Mouse (Mus musculus) heart, embryonic 15.5 days (tissue): Measurements from ENCODE around the gene Tnfrsf9. TPM values are rescaled to one million over a fixed set of nuclear protein-coding genes. Genes with fewer than 3 reads are reported as not detected.
"Not testable (repeated sequence)": the region's sequence is repeated elsewhere in the genome, so short reads cannot be mapped to it uniquely, and the experiment has no call there.

ENCODE experiments used
- ATAC-seq: fragments of 200-750 bp; cut with Nextera tagmentation; replicated peaks from 2 replicates; pipeline ENCODE4 v1.8.0; 2017; ENCODE audit warnings: low read depth, moderate TSS enrichment; ENCODE audit not compliant: insufficient number of reproducible peaks, insufficient read depth, low FRiP score
- H3K27ac ChIP-seq: fragments of 300-500 bp; sonication (generic); 2 replicates; pipeline ENCODE4 v1.5.1; 2015; ENCODE audit warnings: mild to moderate bottlenecking, inconsistent platforms
- H3K27me3 ChIP-seq: fragments of 300-500 bp; sonication (generic); 2 replicates; pipeline ENCODE4 v1.6.1; 2015; ENCODE audit warnings: inconsistent platforms
- H3K36me3 ChIP-seq: fragments of 300-500 bp; sonication (generic); 2 replicates; pipeline ENCODE4 v1.6.1; 2015; ENCODE audit warnings: mild to moderate bottlenecking, inconsistent platforms
- H3K4me1 ChIP-seq: fragments of 300-500 bp; sonication (generic); replicated peaks from 2 replicates; pipeline ENCODE4 v1.6.1; 2015; ENCODE audit warnings: inconsistent platforms
- H3K4me2 ChIP-seq: fragments of 300-500 bp; sonication (generic); 2 replicates; pipeline ENCODE4 v1.6.1; 2015; ENCODE audit warnings: inconsistent platforms, mild to moderate bottlenecking, moderate library complexity
- H3K4me3 ChIP-seq: fragments of 300-500 bp; sonication (generic); 2 replicates; pipeline ENCODE4 v1.5.1; 2015; ENCODE audit warnings: mild to moderate bottlenecking, inconsistent platforms
- H3K9ac ChIP-seq: fragments of 300-500 bp; sonication (generic); 2 replicates; pipeline ENCODE4 v1.6.1; 2015; ENCODE audit warnings: mild to moderate bottlenecking, inconsistent platforms
- H3K9me3 ChIP-seq: fragments of 300-500 bp; sonication (generic); replicated peaks from 2 replicates; pipeline ENCODE4 v1.6.1; 2016; ENCODE audit warnings: inconsistent platforms
- WGBS: fragments of 180-500 bp; shearing (Covaris S2); methylation state at CpG from one replicate; pipeline ENCODE4 v1.1.7; 2015; ENCODE audit warnings: mixed read lengths; 5-methylcytosine and 5-hydroxymethylcytosine counted together
- polyA plus RNA-seq: library from polyadenylated mRNA; unstranded; fragments of >200 nt; fragmentation: Nextera tagmentation; extraction: Ambion mirVana; gene quantifications from 2 replicates; pipeline ENCODE4 v1.2.1, GENCODE M21; 2015

Tnfrsf9 gene
- polyA plus RNA-seq, 1 experiment from 2014 or later = 2.0 TPM

- H3K36me3 ChIP-seq, H3K4me3 ChIP-seq, ATAC-seq, H3K9ac ChIP-seq, H3K4me2 ChIP-seq, H3K27me3 ChIP-seq, H3K9me3 ChIP-seq, H3K27ac ChIP-seq: not testable (repeated sequence)
- WGBS = 71% methylated on average over 4 of the region's 4 CpGs
- peaks cover 27% of the 10 kb centered on the region for H3K4me1 ChIP-seq
Observed at GRCm38 (mm10) chr4:150874416-150874815, 39.9 kb upstream of the Tnfrsf9 start.

DNA sequence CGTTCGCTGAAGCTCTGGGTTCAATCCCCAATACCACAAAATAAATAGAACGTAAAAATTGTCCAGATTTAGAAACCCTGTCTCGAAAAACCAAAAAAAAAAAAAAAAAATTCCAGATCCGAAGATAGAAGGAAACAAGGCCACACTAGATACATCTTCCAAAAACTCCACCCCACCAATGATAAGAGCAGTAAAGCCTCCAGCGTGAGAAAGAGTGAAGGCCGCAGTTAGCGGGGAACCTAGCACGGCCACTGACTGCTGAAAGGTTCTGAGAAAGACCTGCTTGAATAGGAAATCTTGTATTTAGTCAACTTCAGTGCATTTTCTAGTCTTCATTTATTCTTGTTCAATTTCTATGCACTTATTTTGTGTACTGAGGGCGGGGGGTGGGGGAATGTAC lies 39.0 kb upstream of the Tnfrsf9 start:
- no peak overlapping the region for H3K9ac ChIP-seq
- no peaks in the 10 kb centered on the region for H3K27me3 ChIP-seq
- ATAC-seq = no peak
- H3K9me3 ChIP-seq = peaks cover 8% of the 10 kb centered on the region; the same call in 1 of the 2 replicates
- no peak overlapping the region for H3K27ac ChIP-seq
- no peaks in the 10 kb centered on the region for H3K36me3 ChIP-seq
- 76% methylated on average over 10 of the region's 10 CpGs for WGBS
- peaks cover 17% of the 10 kb centered on the region for H3K4me1 ChIP-seq
- H3K4me2 ChIP-seq = no peak overlapping the region
- H3K4me3 ChIP-seq = no peak overlapping the region

DNA sequence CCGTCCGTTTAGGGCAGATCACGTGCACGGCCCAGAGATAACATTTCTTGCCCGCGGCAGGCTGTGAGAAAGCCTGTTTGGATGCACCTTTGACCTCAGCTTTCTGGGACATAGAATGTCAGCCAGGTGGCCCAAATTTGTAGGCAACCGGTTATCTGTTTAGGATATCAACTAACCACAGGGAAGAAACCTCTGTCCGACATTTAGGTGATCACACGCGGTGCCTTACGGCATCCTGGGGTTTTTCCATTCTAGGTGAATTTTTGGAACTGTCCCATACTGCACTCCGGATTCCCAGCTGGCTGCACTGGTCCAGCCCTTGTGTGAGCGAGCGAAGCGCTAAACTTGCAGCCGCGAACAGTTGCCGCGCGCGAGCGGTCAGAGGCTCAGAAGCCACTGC lies 34.7 kb upstream of the Tnfrsf9 start:
- Histone ChIP-seq H3K4me2 (no peak overlapping the region), H3K27ac (no peak overlapping the region), H3K9ac (no peak overlapping the region), H3K9me3 (peaks cover 8% of the 10 kb centered on the region; the same call in 1 of the 2 replicates), H3K36me3 (no peaks in the 10 kb centered on the region), H3K4me3 (no peak overlapping the region), H3K27me3 (no peaks in the 10 kb centered on the region), H3K4me1 (no peaks in the 10 kb centered on the region)
- WGBS = 86% methylated on average over 22 of the region's 22 CpGs
- ATAC-seq = no peak

GRCm38 (mm10) chr4:150880364-150880763 lies 34.0 kb upstream of the Tnfrsf9 start:
- peaks cover 8% of the 10 kb centered on the region; the same call in 1 of the 2 replicates for H3K9me3 ChIP-seq
- no peak for ATAC-seq
- H3K4me1 ChIP-seq = no peaks in the 10 kb centered on the region
- H3K27ac ChIP-seq = no peak overlapping the region
- H3K9ac ChIP-seq = no peak overlapping the region
- 82% methylated on average over 5 of the region's 5 CpGs for WGBS
- no peaks in the 10 kb centered on the region for H3K36me3 ChIP-seq
- H3K4me2 ChIP-seq = no peak overlapping the region
- H3K27me3 ChIP-seq = no peaks in the 10 kb centered on the region
- H3K4me3 ChIP-seq = no peak overlapping the region

DNA sequence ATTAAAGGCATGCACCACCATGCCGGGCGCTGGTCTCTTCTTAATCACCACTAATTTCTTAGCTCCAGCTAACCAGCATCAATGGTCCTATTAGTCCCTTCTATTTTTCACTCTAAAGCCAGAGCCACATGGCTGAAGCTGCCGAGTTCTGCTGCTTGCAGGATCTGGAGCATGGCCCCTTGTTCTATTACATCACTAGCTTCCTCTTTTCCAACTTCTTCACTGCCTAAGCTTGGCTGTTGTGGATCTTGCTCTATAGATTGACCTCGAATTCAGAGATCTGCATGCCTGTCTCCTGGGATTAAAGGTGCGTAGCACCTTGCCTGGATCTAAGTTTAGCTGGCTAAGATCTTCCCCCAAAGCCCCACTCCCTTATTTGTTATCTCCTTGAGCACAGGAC lies 31.7 kb upstream of the Tnfrsf9 start:
- no peaks in the 10 kb centered on the region for H3K27me3 ChIP-seq
- H3K9ac ChIP-seq = no peak overlapping the region
- WGBS = 82% methylated on average over 5 of the region's 5 CpGs
- H3K9me3 ChIP-seq = peaks cover 8% of the 10 kb centered on the region; the same call in 1 of the 2 replicates
- no peak overlapping the region for H3K4me2 ChIP-seq
- no peak overlapping the region for H3K27ac ChIP-seq
- H3K4me3 ChIP-seq = no peak overlapping the region
- no peak for ATAC-seq
- no peaks in the 10 kb centered on the region for H3K4me1 ChIP-seq
- no peaks in the 10 kb centered on the region for H3K36me3 ChIP-seq

DNA sequence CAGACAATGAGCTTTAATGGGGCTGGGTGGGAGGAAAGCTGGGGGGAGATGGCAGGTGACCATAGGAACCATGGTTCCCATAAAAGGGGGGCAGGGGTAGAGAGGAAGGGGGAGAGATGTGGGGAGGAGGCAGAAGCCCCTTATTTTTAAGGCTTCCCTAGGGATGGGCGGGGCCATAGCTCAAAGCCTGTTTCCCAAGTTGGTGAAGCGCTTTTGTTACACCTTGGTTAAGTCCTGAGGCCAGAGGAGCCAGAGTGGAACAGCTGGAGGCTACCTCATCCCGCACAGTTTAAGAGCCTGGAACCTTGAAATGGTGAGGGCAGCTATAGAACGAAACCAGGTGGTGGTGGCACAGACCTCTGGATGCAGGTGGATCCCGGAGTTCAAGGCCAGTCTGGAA lies 26.5 kb upstream of the Tnfrsf9 start:
- Histone ChIP-seq H3K9ac (no peak overlapping the region), H3K36me3 (no peaks in the 10 kb centered on the region), H3K27ac (no peak overlapping the region), H3K9me3 (no peaks in the 10 kb centered on the region), H3K27me3 (no peaks in the 10 kb centered on the region; the same call in 1 of the 2 replicates), H3K4me2 (no peak overlapping the region), H3K4me1 (peaks cover 5% of the 10 kb centered on the region; the same call in 1 of the 2 replicates), H3K4me3 (no peak overlapping the region)
- ATAC-seq = no peak
- 72% methylated on average over 5 of the region's 5 CpGs for WGBS

- no peak overlapping the region for H3K9ac ChIP-seq
- H3K4me1 ChIP-seq = peaks cover 5% of the 10 kb centered on the region; the same call in 1 of the 2 replicates
- H3K36me3 ChIP-seq = no peaks in the 10 kb centered on the region
- H3K4me2 ChIP-seq = no peak overlapping the region
- H3K27ac ChIP-seq = no peak overlapping the region
- H3K9me3 ChIP-seq = no peaks in the 10 kb centered on the region
- H3K27me3 ChIP-seq = no peaks in the 10 kb centered on the region; the same call in 1 of the 2 replicates
- WGBS = 73% methylated on average over 4 of the region's 4 CpGs
- ATAC-seq = no peak
- H3K4me3 ChIP-seq = no peak overlapping the region
Observed at GRCm38 (mm10) chr4:150888492-150888891, 25.9 kb upstream of the Tnfrsf9 start.

DNA sequence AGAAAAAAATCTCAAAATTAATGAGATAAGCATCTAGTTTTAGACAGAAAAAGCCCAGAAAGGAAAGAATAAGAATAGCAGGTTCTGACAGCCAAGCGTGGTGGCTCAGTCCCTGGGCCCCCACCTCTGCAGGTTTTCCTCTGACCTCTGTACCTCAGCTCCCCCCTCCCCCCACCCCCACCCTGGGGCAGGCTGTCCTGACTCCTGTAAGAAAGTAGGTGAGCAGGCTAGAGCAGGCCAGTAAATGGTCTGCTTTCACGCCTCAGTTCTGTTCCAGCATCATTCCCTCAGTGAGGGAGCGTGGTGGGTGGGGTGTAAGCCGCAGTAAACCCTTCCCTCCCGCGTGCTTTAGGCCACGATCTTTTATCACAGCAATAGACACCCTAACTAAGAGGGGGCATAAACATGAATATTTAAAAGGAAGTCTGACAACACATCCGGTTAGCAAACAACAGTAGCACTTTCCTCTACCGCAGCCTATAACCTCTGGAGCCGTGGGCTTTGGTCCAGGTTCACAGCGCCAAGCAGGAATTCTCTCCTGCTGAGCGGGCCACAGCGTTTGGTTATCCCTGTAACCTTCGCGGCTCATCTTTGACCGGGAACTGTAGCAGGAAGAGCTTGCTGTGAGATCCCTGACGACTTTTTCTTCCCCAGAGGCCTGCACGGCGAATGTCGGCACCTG lies 24.9 kb upstream of the Tnfrsf9 start:
- no peak for ATAC-seq
- H3K36me3 ChIP-seq = no peaks in the 10 kb centered on the region
- H3K9ac ChIP-seq = no peak overlapping the region
- H3K27ac ChIP-seq = no peak overlapping the region; the same call in 1 of the 2 replicates
- 39% methylated on average over 20 of the region's 20 CpGs for WGBS
- H3K4me1 ChIP-seq = peaks cover 5% of the 10 kb centered on the region; the same call in 1 of the 2 replicates
- H3K9me3 ChIP-seq = no peaks in the 10 kb centered on the region
- H3K4me3 ChIP-seq = no peak overlapping the region
- H3K4me2 ChIP-seq = peak overlapping the region; percentile 38; the same call in 1 of the 2 replicates
- H3K27me3 ChIP-seq = no peaks in the 10 kb centered on the region; the same call in 1 of the 2 replicates

DNA sequence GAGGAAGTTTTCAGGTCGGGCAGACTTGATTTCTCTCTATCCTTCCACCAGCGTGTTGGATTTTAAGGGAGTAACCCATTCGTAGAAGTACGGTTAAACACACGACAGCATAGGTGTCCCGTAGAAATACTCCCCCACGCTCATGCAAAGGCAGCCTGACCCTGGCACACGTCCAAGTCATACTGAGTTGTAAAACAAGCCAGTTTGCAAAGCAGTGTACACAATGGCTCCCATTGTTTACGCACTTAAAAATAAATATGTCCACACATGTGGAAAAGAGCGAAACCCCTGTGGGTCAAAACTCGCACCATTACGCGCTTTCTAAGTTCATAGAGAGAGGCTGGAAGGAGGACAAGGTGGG lies 24.4 kb upstream of the Tnfrsf9 start:
- Histone ChIP-seq H3K27me3 (no peaks in the 10 kb centered on the region; the same call in 1 of the 2 replicates), H3K36me3 (no peaks in the 10 kb centered on the region), H3K9ac (no peak overlapping the region), H3K27ac (no peak overlapping the region; the same call in 1 of the 2 replicates), H3K4me2 (peak overlapping the region; percentile 38; the same call in 1 of the 2 replicates), H3K9me3 (no peaks in the 10 kb centered on the region), H3K4me1 (peaks cover 5% of the 10 kb centered on the region; the same call in 1 of the 2 replicates), H3K4me3 (no peak overlapping the region)
- ATAC-seq = no peak
- WGBS = 49% methylated on average over 13 of the region's 13 CpGs

GRCm38 (mm10) chr4:150891308-150891707 lies 23.1 kb upstream of the Tnfrsf9 start:
- no peak overlapping the region for H3K4me3 ChIP-seq
- no peaks in the 10 kb centered on the region for H3K36me3 ChIP-seq
- ATAC-seq = no peak
- H3K27ac ChIP-seq = no peak overlapping the region
- no peaks in the 10 kb centered on the region for H3K9me3 ChIP-seq
- no peak overlapping the region for H3K9ac ChIP-seq
- H3K4me1 ChIP-seq = peaks cover 5% of the 10 kb centered on the region; the same call in 1 of the 2 replicates
- no peak overlapping the region for H3K4me2 ChIP-seq
- no peaks in the 10 kb centered on the region; the same call in 1 of the 2 replicates for H3K27me3 ChIP-seq
- 60% methylated on average over 5 of the region's 5 CpGs for WGBS

DNA sequence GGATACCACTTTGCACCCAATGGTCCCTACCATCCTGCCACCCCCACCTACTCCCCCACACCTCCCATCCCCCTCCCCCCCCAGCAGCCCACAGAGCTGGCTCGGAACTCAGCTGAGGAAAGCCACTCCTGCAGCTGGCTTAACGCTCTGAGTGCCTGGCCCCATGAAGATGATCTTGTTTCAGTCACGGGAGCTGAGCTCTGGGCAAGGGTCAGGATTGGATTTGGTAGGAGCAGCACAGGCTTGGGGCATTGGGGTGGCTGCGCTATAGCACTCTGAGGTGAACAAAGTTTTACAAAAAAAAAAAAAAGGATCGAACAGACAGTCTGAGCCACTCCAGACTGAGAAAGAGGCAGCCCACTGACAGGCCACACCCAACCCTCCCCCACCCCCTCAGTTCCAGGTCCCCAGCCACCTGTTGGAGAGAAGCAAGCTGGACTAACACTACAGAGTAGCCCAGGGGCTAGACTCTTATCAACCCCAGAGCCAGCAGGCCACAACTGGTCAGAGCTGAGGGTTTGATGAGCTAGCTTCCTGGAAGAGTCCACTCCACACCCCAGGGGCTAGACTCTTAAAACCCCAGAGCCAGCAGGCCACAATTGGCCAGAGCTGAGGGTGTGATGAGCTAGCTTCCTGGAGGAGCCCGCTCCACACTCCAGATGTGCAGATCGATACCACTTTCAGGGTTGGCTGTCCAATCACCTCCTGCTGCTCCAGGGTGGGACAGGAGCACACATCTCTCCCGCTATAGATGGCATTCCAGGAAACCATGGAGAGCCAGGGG lies 19.5 kb upstream of the Tnfrsf9 start:
- Histone ChIP-seq H3K4me1 (no peaks in the 10 kb centered on the region), H3K36me3 (peaks cover 23% of the 10 kb centered on the region), H3K9ac (no peak overlapping the region), H3K27ac (no peak overlapping the region), H3K9me3 (no peaks in the 10 kb centered on the region), H3K4me3 (no peak overlapping the region), H3K4me2 (no peak overlapping the region), H3K27me3 (no peaks in the 10 kb centered on the region; the same call in 1 of the 2 replicates)
- WGBS = 54% methylated on average over 8 of the region's 8 CpGs
- no peak for ATAC-seq
